Mouse (Mus musculus) right cerebral cortex, adult 2 months (tissue): ENCODE data around the gene Rnf157.
"Not testable (repeated sequence)": the region's sequence is repeated elsewhere in the genome, so short reads cannot be mapped to it uniquely, and the experiment has no call there.

Experiments
- DNase-seq, 2 experiments: peaks; one replicate each; pipeline ENCODE4 v3.0.0; 2021 to 2022; ENCODE audit warnings: low spot score in 2 of 2

Rnf157 gene

GRCm38 (mm10) chr11:116418194-116418840 is 5.5 kb upstream of the Rnf157 start:
- no peak for DNase-seq

DNA sequence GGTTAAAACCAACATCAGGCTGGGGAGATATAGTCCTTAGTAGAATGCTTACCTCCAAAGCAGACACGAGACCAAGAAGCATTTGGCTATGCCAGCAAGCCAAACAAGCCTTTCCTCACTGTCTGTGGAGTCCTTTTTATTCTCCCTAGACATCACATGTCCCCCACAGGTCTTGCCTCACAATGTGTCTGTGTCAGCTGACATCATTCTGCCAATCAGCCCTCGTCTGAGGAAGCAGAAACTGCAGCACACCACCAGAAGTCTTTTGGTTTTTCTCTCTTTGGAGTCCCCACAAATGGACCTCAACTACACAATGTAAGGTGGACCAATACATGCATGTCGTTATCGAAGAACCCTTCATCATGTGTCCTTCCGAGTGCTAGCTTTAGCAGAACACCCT is 4.2 kb upstream of the Rnf157 start:
- no peak for DNase-seq

DNA sequence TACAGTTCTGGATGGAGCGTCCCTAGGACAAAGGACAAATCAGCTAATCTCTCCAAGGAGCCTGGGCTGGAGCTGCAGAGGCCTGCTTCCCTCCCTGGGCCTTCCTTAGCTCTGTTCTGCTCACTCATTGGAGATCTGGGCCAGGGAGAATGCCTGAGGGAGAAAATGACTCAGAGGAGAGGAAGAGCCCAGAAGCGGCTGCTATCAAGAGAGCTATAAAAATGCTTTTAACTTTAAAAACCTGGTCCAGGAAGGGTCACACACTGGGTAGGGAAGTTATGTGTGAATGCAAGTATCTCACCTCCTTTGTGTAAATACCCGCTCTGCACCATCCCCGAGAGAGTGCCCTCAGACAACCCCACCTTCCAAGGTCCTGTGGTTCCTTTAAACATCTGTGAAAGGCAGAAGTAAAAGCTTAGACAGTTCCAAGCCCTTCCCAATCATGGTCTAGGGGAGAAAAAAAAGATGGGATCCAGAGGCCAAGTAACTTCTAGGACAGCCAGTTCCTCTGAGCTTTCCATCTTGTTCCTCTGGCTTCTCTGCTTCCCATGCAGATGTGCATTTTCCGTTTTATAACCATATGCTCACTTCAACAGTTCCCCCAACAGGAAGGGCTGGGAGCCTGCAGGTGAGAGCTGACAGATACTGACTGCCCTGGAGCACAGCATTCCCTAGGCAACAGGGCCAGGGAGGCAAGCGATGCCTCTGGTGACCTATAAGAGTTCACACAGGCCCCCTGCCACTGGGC is 3.5 kb upstream of the Rnf157 start:
- DNase-seq, result no peak

DNA sequence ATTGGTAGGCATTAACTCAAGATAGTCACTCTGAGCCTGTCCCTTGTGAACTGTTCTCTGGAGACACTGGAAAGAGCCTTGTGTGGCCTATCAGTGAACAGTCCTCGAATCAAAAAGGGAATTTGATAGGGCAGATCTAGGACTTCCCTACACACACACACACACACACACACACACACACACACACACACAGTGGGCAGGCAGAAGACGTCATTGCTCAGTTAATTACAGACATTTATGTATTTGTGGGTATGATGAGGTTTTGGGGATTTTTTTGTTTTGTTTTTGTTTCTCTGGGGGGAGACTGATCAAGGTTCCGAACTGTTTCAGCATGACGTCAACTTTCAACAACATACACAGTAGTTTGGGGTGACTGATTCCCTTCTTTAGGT is 795 bp upstream of the Rnf157 start:
- no peak for DNase-seq

- peak in 1 of 2 experiments; percentile 15 for DNase-seq
These were observed 604 bp downstream of the Rnf157 start for GRCm38 (mm10) chr11:116412028-116412827.

- DNase-seq, result no peak
These were observed 1.2 kb downstream of the Rnf157 start for GRCm38 (mm10) chr11:116411582-116411981.

DNA sequence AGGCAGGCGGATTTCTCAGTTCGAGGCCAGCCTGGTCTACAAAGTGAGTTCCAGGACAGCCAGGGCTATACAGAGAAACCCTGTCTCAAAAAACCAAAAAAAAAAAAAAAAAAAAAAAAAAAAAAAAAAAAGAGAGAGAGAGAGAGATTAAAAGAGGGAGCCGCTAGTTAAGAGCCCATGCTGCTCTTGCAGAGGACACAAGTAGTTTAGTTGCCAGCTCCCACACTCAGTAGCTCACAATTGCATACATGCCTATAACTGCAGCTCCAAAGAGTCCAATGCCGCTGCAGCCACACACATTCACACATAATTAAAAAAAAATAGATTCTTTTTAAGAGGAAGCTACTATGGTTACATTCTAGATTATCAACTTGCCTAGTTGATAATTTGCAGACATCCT is 2.4 kb downstream of the Rnf157 start:
- DNase-seq, result not testable (repeated sequence)

GRCm38 (mm10) chr11:116409008-116409407 is 3.8 kb downstream of the Rnf157 start:
- DNase-seq, result no peak

DNA sequence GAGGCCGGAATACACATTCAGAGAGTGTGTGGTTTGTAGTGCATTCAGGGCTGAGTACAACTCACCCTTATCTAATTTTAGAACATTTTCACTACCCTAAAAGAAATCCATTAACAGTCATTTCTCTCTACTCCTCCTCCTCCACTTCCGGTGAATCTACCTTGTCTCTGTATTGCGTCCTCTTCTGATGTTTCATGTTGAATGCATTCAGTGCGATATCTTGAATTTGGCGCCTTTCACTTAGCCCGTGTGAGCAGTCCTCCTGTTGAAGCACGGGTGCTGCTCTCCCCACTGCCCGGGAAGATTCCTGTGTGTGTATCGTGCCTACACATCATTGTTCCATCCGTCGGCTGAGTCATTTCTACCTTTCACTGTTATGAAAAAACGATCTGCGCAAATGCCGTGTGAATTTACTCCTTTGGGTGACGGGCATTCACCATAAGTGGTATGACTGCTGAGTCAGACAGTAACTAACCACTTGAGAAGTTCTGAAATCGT is 6.6 kb downstream of the Rnf157 start:
- peak; percentile 35 to 39 for DNase-seq

DNA sequence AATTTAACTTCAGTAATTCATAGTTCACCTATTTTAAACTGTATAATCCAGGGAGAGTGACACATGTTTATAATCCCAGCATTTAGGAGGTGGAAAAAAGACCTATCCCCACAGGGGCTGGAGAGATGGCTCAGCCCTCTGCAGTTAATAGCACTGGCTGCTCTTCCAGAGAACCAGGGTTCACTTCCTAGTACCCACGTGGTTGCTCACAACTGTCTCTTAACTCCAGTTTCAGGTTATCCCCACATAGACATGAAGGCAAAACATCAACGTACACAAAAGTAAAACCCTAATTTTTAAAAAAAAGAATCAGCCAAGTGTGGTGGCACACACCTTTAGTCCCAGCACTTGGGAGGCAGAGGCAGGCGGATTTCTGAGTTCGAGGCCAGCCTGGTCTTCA is 7.2 kb downstream of the Rnf157 start:
- no peak for DNase-seq

DNA sequence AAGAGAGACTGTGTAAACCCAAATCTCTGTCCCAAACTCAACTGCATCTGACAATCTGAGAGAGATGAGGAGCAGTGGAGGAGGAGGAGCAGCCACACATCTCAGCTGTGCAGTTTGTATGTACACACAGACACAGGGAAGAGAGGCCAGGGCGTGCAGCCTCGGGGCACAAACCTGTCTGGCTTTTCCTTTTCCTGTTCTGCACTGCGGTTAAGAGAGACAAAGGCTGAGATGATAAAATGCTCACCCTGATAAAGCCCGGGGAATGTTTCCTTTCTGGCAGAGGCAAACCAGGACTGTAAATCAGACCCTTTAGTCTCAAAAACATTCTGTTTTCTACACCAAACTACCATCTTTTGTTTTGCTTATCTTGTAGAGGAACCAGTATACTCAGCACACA is 12.3 kb downstream of the Rnf157 start:
- no peak for DNase-seq

GRCm38 (mm10) chr11:116398348-116398677 is 14.5 kb downstream of the Rnf157 start:
- DNase-seq, result no peak

- DNase-seq, result no peak
These were observed 15.1 kb downstream of the Rnf157 start for GRCm38 (mm10) chr11:116397517-116398347.

- DNase-seq, result no peak
These were observed 15.9 kb downstream of the Rnf157 start for GRCm38 (mm10) chr11:116396934-116397330.

DNA sequence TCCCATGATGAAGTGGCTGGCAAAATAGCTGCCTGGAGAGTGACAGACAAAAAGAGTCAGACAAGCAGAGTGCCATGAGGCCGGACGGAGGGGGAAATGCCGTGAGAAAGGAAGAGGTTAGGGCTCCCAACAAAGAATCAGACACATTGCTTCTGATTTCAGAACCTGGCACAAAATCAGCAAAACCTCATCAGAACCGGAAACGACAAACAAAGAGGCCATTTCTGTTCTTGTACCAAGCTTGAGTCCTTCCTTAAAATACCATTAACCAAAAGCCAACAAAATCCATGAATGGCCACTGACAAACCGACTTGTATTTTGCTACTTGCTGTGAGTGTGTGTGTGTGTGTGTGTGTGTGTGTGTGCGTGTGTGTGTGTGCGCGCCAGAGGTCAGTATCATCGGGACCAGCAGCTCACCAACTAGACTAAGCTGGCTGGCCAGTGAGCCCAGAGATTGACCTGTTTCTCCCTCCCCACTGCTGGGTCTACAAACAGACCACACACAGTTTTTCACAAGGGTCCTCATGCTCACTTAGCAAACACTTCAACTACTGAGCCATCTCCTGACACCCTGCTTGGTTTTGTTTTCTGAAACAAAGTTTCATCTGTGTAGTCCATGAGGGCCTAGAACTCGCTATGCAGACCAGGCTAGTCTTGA is 16.4 kb downstream of the Rnf157 start:
- no peak for DNase-seq

- no peak for DNase-seq
These were observed 18.1 kb downstream of the Rnf157 start for GRCm38 (mm10) chr11:116394769-116395168.

DNA sequence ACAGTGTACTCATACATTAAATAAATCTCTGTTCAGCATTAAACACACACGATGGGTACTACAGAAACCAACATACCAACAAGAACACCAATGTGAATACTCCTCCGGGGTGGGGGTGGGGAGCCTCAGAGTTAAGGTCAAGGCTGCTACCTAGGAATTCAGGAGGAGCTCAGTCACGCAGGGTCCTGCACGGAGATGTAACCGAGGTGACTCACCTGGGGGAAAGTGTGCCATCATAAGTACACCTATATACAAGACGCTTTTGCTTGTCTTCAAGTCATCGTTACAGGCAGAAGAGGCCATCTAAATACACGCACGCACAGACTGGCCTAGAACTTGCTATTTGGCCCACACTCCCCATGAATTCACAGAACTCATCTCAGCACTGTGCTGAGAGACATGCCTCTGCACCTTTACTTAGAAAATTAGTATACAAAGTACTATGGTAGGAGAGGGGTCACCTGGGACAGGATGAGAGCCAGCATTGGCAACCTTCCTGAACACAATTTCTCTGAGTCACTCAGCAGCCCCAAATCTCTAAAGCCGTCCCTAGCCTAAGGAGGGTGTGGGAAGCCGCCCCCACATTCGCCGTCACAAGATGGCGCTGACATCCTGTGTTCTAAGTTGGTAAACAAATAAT is 23.9 kb downstream of the Rnf157 start:
- DNase-seq, result peak in 1 of 2 experiments; percentile 46

DNA sequence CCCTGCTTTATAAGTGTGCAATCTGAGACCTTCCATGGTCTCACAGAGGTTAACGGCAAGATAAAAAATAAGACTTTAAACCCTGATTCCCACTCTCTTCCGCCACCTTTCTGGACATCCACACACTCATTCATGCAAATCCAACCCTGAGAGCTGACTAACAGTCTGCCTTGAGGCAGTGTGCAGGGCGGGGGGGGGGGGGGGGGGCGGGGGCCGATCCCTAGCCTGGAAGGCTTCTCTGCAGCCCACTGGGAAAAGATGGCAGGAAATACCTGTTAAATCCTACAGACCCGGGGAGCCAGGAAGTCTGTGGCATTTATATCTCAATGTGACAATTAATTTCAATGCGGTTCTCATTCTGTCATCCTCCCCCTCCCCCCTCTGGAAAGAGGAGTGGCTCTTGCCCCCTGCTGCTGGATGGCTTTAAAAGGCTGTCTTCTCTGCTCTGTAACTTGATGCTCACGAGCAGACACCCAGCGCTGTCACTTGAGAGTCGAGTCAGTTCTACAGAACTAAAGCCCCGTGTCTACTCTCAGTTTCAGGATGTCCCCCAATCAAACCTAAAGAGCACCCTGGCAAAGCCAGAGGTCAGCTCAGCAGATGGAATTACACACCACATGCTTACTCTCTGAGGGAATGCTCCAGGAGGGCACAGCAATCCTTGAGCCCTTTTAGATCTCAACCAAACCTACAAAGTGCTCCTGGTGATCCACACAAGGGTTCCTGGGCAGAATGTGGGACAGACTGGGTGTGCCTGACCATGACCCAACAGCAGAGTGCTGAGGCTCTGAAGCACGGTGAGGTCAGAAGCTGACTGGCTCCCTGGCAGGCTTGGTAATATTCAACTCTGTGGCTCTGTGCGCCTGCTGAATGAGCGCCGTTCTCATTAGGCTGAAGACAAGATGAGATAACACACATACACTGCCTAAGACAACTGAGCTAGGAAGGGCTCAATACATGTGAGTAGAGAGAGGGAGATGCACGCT is 25.5 kb downstream of the Rnf157 start:
- DNase-seq, result no peak

DNA sequence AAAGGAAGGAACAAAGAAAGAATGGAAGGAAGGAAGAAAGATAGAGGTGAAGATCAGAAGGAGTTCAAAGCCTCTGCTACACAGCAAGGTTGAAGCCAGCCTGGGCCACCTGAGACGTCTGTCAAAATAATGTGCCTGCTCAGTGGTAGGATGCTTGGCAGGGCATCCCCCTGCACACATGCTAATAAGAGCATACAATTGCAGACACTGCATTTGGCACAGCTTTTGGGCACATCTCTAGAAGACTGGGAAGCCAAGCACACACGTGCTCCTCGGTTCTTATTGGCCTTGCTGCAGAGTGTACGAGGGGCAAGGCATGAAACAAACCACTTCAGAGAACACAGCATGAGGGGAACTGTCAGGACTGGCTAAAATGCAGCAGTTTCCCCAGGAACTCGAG is 26.8 kb downstream of the Rnf157 start:
- no peak for DNase-seq
